Mouse (Mus musculus) G1E (cell line): ENCODE results near the gene Auts2. TPM values are rescaled to one million over a fixed set of nuclear protein-coding genes. Genes with fewer than 3 reads are reported as not detected.

ENCODE experiments used
- ATAC-seq: 2 replicates; pipeline ENCODE4 v1.8.0; 2016; ENCODE audit warnings: mild to moderate bottlenecking; ENCODE audit not compliant: insufficient number of reproducible peaks, poor library complexity, low FRiP score, severe bottlenecking; ENCODE audit errors: extremely low read depth
- DNase-seq: peaks from one replicate; pipeline ENCODE4 v3.0.0; 2012; ENCODE audit warnings: low spot score
- H3K27me3 ChIP-seq: 2 replicates; pipeline ENCODE4 v1.6.1; 2012; ENCODE audit warnings: mild to moderate bottlenecking, low read length, inconsistent platforms; ENCODE audit not compliant: insufficient read depth
- H3K36me3 ChIP-seq: replicated peaks from 2 replicates; pipeline ENCODE3; 2012; ENCODE audit warnings: mild to moderate bottlenecking, inconsistent platforms
- H3K4me1 ChIP-seq: 2 replicates; pipeline ENCODE4 v1.6.1; 2012; ENCODE audit warnings: low read depth, low read length, inconsistent platforms, mixed read lengths; ENCODE audit not compliant: insufficient read depth
- H3K4me3 ChIP-seq: 2 replicates; pipeline ENCODE4 v1.5.1; 2012; ENCODE audit warnings: low read depth, mild to moderate bottlenecking, inconsistent platforms, low read length, moderate library complexity, mixed read lengths
- H3K9me3 ChIP-seq: replicated peaks from 2 replicates; pipeline ENCODE4 v1.6.1; 2012; ENCODE audit warnings: inconsistent platforms
- CTCF ChIP-seq: IDR thresholded peaks from 2 replicates; pipeline ENCODE4 v1.5.1; 2012; ENCODE audit warnings: low read depth, low read length, inconsistent platforms, mixed read lengths
- GATA1 ChIP-seq: IDR thresholded peaks from 2 replicates; pipeline ENCODE4 v1.6.1; 2012; ENCODE audit warnings: borderline replicate concordance, low read length, inconsistent platforms, mixed read lengths
- GATA2 ChIP-seq: IDR thresholded peaks from 2 replicates; pipeline ENCODE4 v1.6.1; 2012; ENCODE audit warnings: low read depth, low read length, inconsistent platforms, borderline replicate concordance
- POLR2AphosphoS5 ChIP-seq: IDR thresholded peaks from 2 replicates; pipeline ENCODE4 v1.6.1; 2012; ENCODE audit warnings: low read depth, low read length, inconsistent platforms; ENCODE audit not compliant: insufficient replicate concordance
- TAL1 ChIP-seq: conservative IDR thresholded peaks from 2 replicates; pipeline ENCODE4 v1.6.1; 2012; ENCODE audit warnings: low read depth, low read length, inconsistent platforms, mixed read lengths
- polyA plus RNA-seq: library from polyadenylated mRNA; stranded (reverse); fragments of >175 nt; gene quantifications from 2 replicates; pipeline ENCODE4 v1.2.3, GENCODE M21; 2012
- total RNA-seq, 2 experiments: library from RNA; stranded (forward) in 1 of 2; stranded (reverse) in 1 of 2; fragments of 200-1000 nt in 1 of 2; fragments of >200 nt in 1 of 2; fragmentation: Nextera tagmentation in 1 of 2; gene quantifications; 2 replicates each; pipeline ENCODE4 v1.2.3; 2014 to 2017

Gene Auts2
- total and polyA plus RNA-seq, 3 experiments: 0.09 to 1.3 (median 0.90) TPM

- H3K9me3 ChIP-seq: 0 out of 2 replicates have a peak, but pooled peaks cover 7% of the 10 kb centered on the region
- peaks cover 15% of the 10 kb centered on the region; the same call in 1 of the 2 replicates for H3K4me1 ChIP-seq
- H3K36me3 ChIP-seq: no peaks in the 10 kb centered on the region
- H3K27me3 ChIP-seq: no peaks in the 10 kb centered on the region
- H3K4me3 ChIP-seq: no peak overlapping the region
- ATAC-seq: no peak
- no peak for DNase-seq
- TF ChIP-seq POLR2AphosphoS5 (no peak), CTCF (no peak), TAL1 (no peak), GATA2 (no peak), GATA1 (no peak)
These were observed 287.6 kb downstream of the Auts2 start for GRCm38 (mm10) chr5:132255579-132255978.

GRCm38 (mm10) chr5:132249523-132249922 is 293.6 kb downstream of the Auts2 start:
- Histone ChIP-seq H3K4me1 (peaks cover 30% of the 10 kb centered on the region), H3K4me3 (no peak overlapping the region)
- ATAC-seq: no peak

DNA sequence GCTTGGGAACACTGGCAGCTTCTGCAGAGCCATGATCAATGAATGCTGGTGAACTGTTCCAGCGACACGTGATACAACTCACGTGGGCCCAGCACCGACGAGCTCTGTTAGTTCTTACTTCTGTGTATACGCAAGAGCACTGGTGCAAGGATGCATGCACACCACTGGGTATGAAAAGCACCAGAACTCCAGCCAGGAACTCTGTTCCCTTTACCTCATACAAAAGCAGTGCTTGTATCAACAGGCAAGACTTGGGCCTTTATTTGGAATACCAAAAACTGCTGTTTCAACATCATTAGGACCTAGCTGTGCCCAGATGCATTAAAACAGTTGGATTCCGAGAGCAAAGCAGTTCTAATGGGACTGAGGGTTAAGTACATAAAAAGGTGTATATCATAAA is 295.1 kb downstream of the Auts2 start:
- no peak for ATAC-seq

More at GRCm38 (mm10) chr5:132249523-132249922, 293.6 kb downstream of the Auts2 start:
- Histone ChIP-seq H3K36me3 (no peaks in the 10 kb centered on the region), H3K9me3 (peaks cover 5% of the 10 kb centered on the region; the same call in 1 of the 2 replicates), H3K27me3 (no peaks in the 10 kb centered on the region)
- TF ChIP-seq GATA2: no peak
- TF ChIP-seq GATA1: no peak
- TF ChIP-seq POLR2AphosphoS5: no peak
- TF ChIP-seq CTCF: no peak
- TF ChIP-seq TAL1: no peak
- no peak for DNase-seq

DNA sequence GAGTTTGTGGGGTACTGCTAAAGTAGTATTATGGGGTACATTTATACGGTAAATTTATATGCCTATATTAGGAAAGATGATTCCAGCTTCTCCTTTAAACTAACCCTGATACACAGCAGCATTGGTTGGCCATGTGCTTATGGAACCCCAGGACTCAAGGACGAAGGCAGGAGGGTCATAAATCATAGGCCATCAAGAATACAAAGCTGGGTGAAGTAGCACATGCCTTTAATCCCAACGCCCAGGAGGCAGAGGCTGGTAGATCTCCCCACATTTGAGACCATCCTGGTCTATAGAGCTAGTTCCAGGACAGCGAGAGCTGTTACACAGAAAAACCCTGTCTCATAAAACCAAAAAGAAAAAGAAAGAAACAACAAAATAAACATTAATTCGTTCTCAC is 307.7 kb downstream of the Auts2 start:
- no peaks in the 10 kb centered on the region for H3K9me3 ChIP-seq
- DNase-seq: no peak
- peaks cover 31% of the 10 kb centered on the region for H3K4me1 ChIP-seq
- ATAC-seq: no peak
- no peaks in the 10 kb centered on the region for H3K36me3 ChIP-seq
- TF ChIP-seq GATA2: no peak
- TF ChIP-seq TAL1: no peak
- H3K4me3 ChIP-seq: no peak overlapping the region
- no peaks in the 10 kb centered on the region for H3K27me3 ChIP-seq

More for the DNA sequence above, 295.1 kb downstream of the Auts2 start:
- Histone ChIP-seq H3K27me3 (no peaks in the 10 kb centered on the region), H3K9me3 (peaks cover 5% of the 10 kb centered on the region; the same call in 1 of the 2 replicates), H3K4me1 (peaks cover 30% of the 10 kb centered on the region), H3K36me3 (no peaks in the 10 kb centered on the region), H3K4me3 (no peak overlapping the region)
- TF ChIP-seq CTCF (no peak), POLR2AphosphoS5 (no peak), TAL1 (no peak), GATA1 (no peak), GATA2 (no peak)
- DNase-seq: no peak

DNA sequence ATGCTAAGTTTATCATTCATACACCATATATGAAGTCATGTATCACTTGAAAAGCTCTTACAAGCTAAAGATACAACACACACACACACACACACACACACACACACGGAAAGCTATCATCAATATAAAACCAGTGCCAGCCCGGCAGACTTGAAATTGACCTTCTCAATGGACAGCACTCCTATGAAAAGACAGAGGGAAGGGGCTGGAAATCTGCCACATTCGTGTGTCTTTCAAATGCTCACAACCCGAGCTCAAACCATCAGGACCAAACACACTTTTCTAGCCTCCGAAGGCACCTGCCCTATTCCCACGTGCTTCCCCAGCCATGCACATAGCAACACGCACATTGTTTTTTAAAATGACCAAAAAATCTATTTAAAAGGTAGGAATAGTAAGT is 308.7 kb downstream of the Auts2 start:
- no peaks in the 10 kb centered on the region for H3K9me3 ChIP-seq
- DNase-seq (no peak), ATAC-seq (no peak)
- H3K36me3 ChIP-seq: no peaks in the 10 kb centered on the region
- peaks cover 25% of the 10 kb centered on the region for H3K4me1 ChIP-seq
- TF ChIP-seq CTCF (no peak), POLR2AphosphoS5 (no peak), GATA2 (no peak), GATA1 (no peak), TAL1 (no peak)
- no peaks in the 10 kb centered on the region for H3K27me3 ChIP-seq
- H3K4me3 ChIP-seq: no peak overlapping the region

DNA sequence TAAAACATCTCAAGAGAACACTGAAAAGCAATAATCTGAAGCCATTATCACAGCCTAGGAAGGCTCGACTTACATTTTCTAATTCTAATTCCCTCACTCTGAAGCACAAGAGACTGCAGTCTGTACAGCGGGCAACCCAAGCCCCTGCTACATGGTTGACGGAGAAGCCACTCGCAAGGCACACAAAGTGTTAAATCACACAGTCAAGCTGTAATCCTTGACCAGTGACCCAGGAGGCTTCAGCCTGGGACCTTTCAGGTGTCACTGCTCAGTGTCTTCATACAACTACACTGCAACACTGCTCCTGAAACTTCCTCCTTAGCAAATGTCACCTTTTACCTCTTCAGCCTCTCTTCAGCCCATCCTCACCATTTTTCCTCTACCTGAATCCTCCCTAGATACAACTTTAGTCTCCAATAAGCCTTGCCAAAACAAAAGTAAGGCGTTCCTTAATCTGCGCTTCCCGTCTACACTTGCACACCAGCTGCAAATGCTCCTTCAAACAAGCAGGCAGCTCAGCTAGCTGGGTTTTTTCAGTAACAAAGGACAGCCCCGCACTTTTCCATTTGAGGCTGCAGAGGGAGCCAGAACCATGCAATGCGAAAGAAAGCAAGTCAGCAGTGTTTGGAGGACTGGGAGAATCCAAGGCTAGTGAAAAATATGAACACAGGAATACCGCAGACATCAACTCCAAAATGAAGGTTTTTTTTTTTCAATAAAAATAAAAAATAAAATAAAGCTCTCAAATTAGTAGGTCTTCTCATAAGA is 311.7 kb downstream of the Auts2 start:
- Histone ChIP-seq H3K9me3 (no peaks in the 10 kb centered on the region), H3K4me3 (no peak overlapping the region), H3K27me3 (no peaks in the 10 kb centered on the region), H3K36me3 (no peaks in the 10 kb centered on the region), H3K4me1 (peaks cover 14% of the 10 kb centered on the region; the same call in 1 of the 2 replicates)
- ATAC-seq (peak; percentile 56; the same call in 1 of the 2 replicates), DNase-seq (no peak)
- TF ChIP-seq GATA1 (no peak), TAL1 (no peak)
